Mouse (Mus musculus) hindbrain, embryonic 15.5 days (tissue): ENCODE data around the gene Hectd3. TPM values are rescaled to one million over a fixed set of nuclear protein-coding genes. Genes with fewer than 3 reads are reported as not detected.

Source experiments
- ATAC-seq: fragments of 200-750 bp; cut with Nextera tagmentation; 2 replicates; pipeline ENCODE4 v1.8.0; 2017; ENCODE audit warnings: low read depth, moderate number of reproducible peaks, moderate TSS enrichment; ENCODE audit not compliant: low FRiP score
- H3K27ac ChIP-seq: fragments of 300-500 bp; sonication (generic); replicated peaks from 2 replicates; pipeline ENCODE4 v1.5.1; 2015; ENCODE audit warnings: mild to moderate bottlenecking, inconsistent platforms
- H3K27me3 ChIP-seq: fragments of 300-500 bp; sonication (generic); 2 replicates; pipeline ENCODE4 v1.6.1; 2015; ENCODE audit warnings: control low read depth, inconsistent platforms
- H3K36me3 ChIP-seq: fragments of 300-500 bp; sonication (generic); 2 replicates; pipeline ENCODE4 v1.6.1; 2015; ENCODE audit warnings: control low read depth, inconsistent platforms
- H3K4me1 ChIP-seq: fragments of 300-500 bp; sonication (generic); replicated peaks from 2 replicates; pipeline ENCODE4 v1.6.1; 2015; ENCODE audit warnings: control low read depth, inconsistent platforms
- H3K4me2 ChIP-seq: fragments of 300-500 bp; sonication (generic); 2 replicates; pipeline ENCODE4 v1.6.1; 2015; ENCODE audit warnings: moderate library complexity, mild to moderate bottlenecking, inconsistent platforms
- H3K4me3 ChIP-seq: fragments of 300-500 bp; sonication (generic); 2 replicates; pipeline ENCODE4 v1.5.1; 2015; ENCODE audit warnings: mild to moderate bottlenecking, inconsistent platforms
- H3K9ac ChIP-seq: fragments of 300-500 bp; sonication (generic); 2 replicates; pipeline ENCODE4 v1.6.1; 2015; ENCODE audit warnings: inconsistent platforms
- H3K9me3 ChIP-seq: fragments of 300-500 bp; sonication (generic); 2 replicates; pipeline ENCODE4 v1.6.1; 2016; ENCODE audit warnings: control low read depth, inconsistent platforms
- WGBS: fragments of 180-500 bp; shearing (Covaris S2); methylation state at CpG from one replicate; pipeline ENCODE4 v1.1.7; 2015; 5-methylcytosine and 5-hydroxymethylcytosine counted together
- polyA plus RNA-seq: library from polyadenylated mRNA; unstranded; fragments of >200 nt; fragmentation: Nextera tagmentation; extraction: Ambion mirVana; gene quantifications from 2 replicates; pipeline ENCODE4 v1.2.1, GENCODE M21; 2015

The Hectd3 gene
- 25.3 and 30.1 TPM in 2 replicates for polyA plus RNA-seq

- Histone ChIP-seq H3K4me1 (peaks cover 30% of the 10 kb centered on the region), H3K9me3 (no peaks in the 10 kb centered on the region), H3K9ac (peak within 1 kb of the TSS; percentile 90), H3K4me2 (peak within 1 kb of the TSS; percentile 93), H3K4me3 (peak within 1 kb of the TSS; percentile 99), H3K27me3 (no peaks in the 10 kb centered on the region), H3K27ac (peak within 1 kb of the TSS; percentile 90), H3K36me3 (peaks cover 23% of the 10 kb centered on the region)
- under 1% methylated on average over 54 of the region's 58 CpGs for WGBS
- ATAC-seq, result peak; percentile 67
These were observed at the start of gene Hectd3 for GRCm38 (mm10) chr4:116995131-116995797. TSS of gene Hectd3 (plus strand) at chr4:116995317.

GRCm38 (mm10) chr4:116951642-116952041 is 43.5 kb upstream of the Hectd3 start:
- H3K36me3 ChIP-seq, result no peaks in the 10 kb centered on the region
- H3K4me1 ChIP-seq, result no peaks in the 10 kb centered on the region
- no peak overlapping the region for H3K27ac ChIP-seq
- ATAC-seq, result no peak
- no peaks in the 10 kb centered on the region for H3K9me3 ChIP-seq
- H3K4me2 ChIP-seq, result no peak overlapping the region
- no peak overlapping the region for H3K4me3 ChIP-seq
- 40% methylated on average over 1 of the region's 1 CpGs for WGBS
- no peak overlapping the region for H3K9ac ChIP-seq
- H3K27me3 ChIP-seq, result no peaks in the 10 kb centered on the region

- H3K27ac ChIP-seq, result no peak overlapping the region
- H3K4me2 ChIP-seq, result no peak overlapping the region
- WGBS, result 89% methylated on average over 7 of the region's 7 CpGs
- H3K27me3 ChIP-seq, result no peaks in the 10 kb centered on the region
- H3K9me3 ChIP-seq, result no peaks in the 10 kb centered on the region
- ATAC-seq, result no peak
- no peak overlapping the region for H3K4me3 ChIP-seq
- H3K36me3 ChIP-seq, result no peaks in the 10 kb centered on the region
- no peak overlapping the region for H3K9ac ChIP-seq
- no peaks in the 10 kb centered on the region for H3K4me1 ChIP-seq
These were observed 40.2 kb upstream of the Hectd3 start for GRCm38 (mm10) chr4:116954951-116955350.

- Histone ChIP-seq H3K4me3 (no peak overlapping the region), H3K9me3 (no peaks in the 10 kb centered on the region), H3K9ac (no peak overlapping the region), H3K27me3 (no peaks in the 10 kb centered on the region), H3K4me1 (no peaks in the 10 kb centered on the region), H3K27ac (no peak overlapping the region), H3K4me2 (no peak overlapping the region), H3K36me3 (peaks cover 50% of the 10 kb centered on the region)
- 81% methylated on average over 2 of the region's 2 CpGs for whole genome bisulfite sequencing
- ATAC-seq, result no peak
These were observed 18.6 kb upstream of the Hectd3 start for GRCm38 (mm10) chr4:116976503-116976902.

GRCm38 (mm10) chr4:116985681-116986080 is 9.4 kb upstream of the Hectd3 start:
- H3K9me3 ChIP-seq, result no peaks in the 10 kb centered on the region
- no peak overlapping the region for H3K27ac ChIP-seq
- ATAC-seq, result no peak
- no peak overlapping the region for H3K4me3 ChIP-seq
- 93% methylated on average over 7 of the region's 7 CpGs for WGBS
- H3K4me1 ChIP-seq, result no peaks in the 10 kb centered on the region
- no peak overlapping the region for H3K9ac ChIP-seq
- no peaks in the 10 kb centered on the region for H3K27me3 ChIP-seq
- no peak overlapping the region for H3K4me2 ChIP-seq
- H3K36me3 ChIP-seq, result peaks cover 41% of the 10 kb centered on the region

- whole genome bisulfite sequencing, result 60% methylated on average over 17 of the region's 17 CpGs
- ATAC-seq, result peak; percentile 73
- H3K27ac ChIP-seq, result no peak overlapping the region
- H3K9me3 ChIP-seq, result no peaks in the 10 kb centered on the region
- H3K4me1 ChIP-seq, result no peaks in the 10 kb centered on the region
- no peak overlapping the region for H3K4me3 ChIP-seq
- H3K9ac ChIP-seq, result no peak overlapping the region
- H3K36me3 ChIP-seq, result peaks cover 32% of the 10 kb centered on the region; the same call in 1 of the 2 replicates
- H3K27me3 ChIP-seq, result no peaks in the 10 kb centered on the region
- H3K4me2 ChIP-seq, result no peak overlapping the region
These were observed 8.6 kb upstream of the Hectd3 start for GRCm38 (mm10) chr4:116986400-116987121.

GRCm38 (mm10) chr4:116987122-116987456 is 8.0 kb upstream of the Hectd3 start:
- H3K27ac ChIP-seq, result no peak overlapping the region
- no peaks in the 10 kb centered on the region for H3K4me1 ChIP-seq
- WGBS, result 77% methylated on average over 5 of the region's 5 CpGs
- no peak overlapping the region for H3K9ac ChIP-seq
- H3K27me3 ChIP-seq, result no peaks in the 10 kb centered on the region
- H3K36me3 ChIP-seq, result peaks cover 27% of the 10 kb centered on the region; the same call in 1 of the 2 replicates
- no peak overlapping the region for H3K4me3 ChIP-seq
- H3K9me3 ChIP-seq, result no peaks in the 10 kb centered on the region
- no peak for ATAC-seq
- H3K4me2 ChIP-seq, result no peak overlapping the region

- Histone ChIP-seq H3K36me3 (peaks cover 27% of the 10 kb centered on the region; the same call in 1 of the 2 replicates), H3K4me3 (no peak overlapping the region), H3K9me3 (no peaks in the 10 kb centered on the region), H3K9ac (no peak overlapping the region), H3K27ac (no peak overlapping the region), H3K4me2 (no peak overlapping the region), H3K27me3 (no peaks in the 10 kb centered on the region), H3K4me1 (peaks cover 14% of the 10 kb centered on the region)
- WGBS, result 64% methylated on average over 6 of the region's 6 CpGs
- no peak for ATAC-seq
These were observed 5.4 kb upstream of the Hectd3 start for GRCm38 (mm10) chr4:116989731-116990130.

GRCm38 (mm10) chr4:116991366-116991765 is 3.8 kb upstream of the Hectd3 start:
- H3K9me3 ChIP-seq, result no peaks in the 10 kb centered on the region
- peaks cover 25% of the 10 kb centered on the region for H3K4me1 ChIP-seq
- H3K9ac ChIP-seq, result no peak overlapping the region
- H3K27me3 ChIP-seq, result no peaks in the 10 kb centered on the region
- no peak for ATAC-seq
- 16% methylated on average over 7 of the region's 7 CpGs for WGBS
- H3K36me3 ChIP-seq, result 0 out of 2 replicates have a peak, but pooled peaks cover 27% of the 10 kb centered on the region
- H3K27ac ChIP-seq, result no peak overlapping the region
- no peak overlapping the region for H3K4me3 ChIP-seq
- no peak overlapping the region for H3K4me2 ChIP-seq

GRCm38 (mm10) chr4:116993672-116994621 is 1.2 kb upstream of the Hectd3 start, which contains the start of gene Urod:
TSS of gene Urod (minus strand) at chr4:116994413.
- Histone ChIP-seq H3K4me3 (peak within 1 kb of the TSS; percentile 99), H3K9me3 (no peaks in the 10 kb centered on the region), H3K27ac (peak within 1 kb of the TSS; percentile 90), H3K4me2 (peak within 1 kb of the TSS; percentile 93), H3K27me3 (no peaks in the 10 kb centered on the region), H3K9ac (peak within 1 kb of the TSS; percentile 90), H3K4me1 (peaks cover 30% of the 10 kb centered on the region), H3K36me3 (peaks cover 20% of the 10 kb centered on the region)
- 2% methylated on average over 38 of the region's 38 CpGs for WGBS
- ATAC-seq, result peak; percentile 91

GRCm38 (mm10) chr4:116995798-116996135 is 650 bp downstream of the Hectd3 start:
- ATAC-seq, result peak; percentile 15; the same call in 1 of the 2 replicates
- Histone ChIP-seq H3K36me3 (peaks cover 23% of the 10 kb centered on the region), H3K9me3 (no peaks in the 10 kb centered on the region), H3K4me1 (peaks cover 30% of the 10 kb centered on the region), H3K4me2 (peak overlapping the region; percentile 93), H3K27me3 (no peaks in the 10 kb centered on the region), H3K9ac (peak overlapping the region; percentile 90), H3K27ac (peak overlapping the region; percentile 90), H3K4me3 (peak overlapping the region; percentile 99)
- WGBS, result 0% methylated on average over 16 of the region's 16 CpGs
